Mouse (Mus musculus): ENCODE measurements around the gene Rnpep.
"Not testable (repeated sequence)": the region's sequence is repeated elsewhere in the genome, so short reads cannot be mapped to it uniquely, and the experiment has no call there.

Rnpep gene

DNA sequence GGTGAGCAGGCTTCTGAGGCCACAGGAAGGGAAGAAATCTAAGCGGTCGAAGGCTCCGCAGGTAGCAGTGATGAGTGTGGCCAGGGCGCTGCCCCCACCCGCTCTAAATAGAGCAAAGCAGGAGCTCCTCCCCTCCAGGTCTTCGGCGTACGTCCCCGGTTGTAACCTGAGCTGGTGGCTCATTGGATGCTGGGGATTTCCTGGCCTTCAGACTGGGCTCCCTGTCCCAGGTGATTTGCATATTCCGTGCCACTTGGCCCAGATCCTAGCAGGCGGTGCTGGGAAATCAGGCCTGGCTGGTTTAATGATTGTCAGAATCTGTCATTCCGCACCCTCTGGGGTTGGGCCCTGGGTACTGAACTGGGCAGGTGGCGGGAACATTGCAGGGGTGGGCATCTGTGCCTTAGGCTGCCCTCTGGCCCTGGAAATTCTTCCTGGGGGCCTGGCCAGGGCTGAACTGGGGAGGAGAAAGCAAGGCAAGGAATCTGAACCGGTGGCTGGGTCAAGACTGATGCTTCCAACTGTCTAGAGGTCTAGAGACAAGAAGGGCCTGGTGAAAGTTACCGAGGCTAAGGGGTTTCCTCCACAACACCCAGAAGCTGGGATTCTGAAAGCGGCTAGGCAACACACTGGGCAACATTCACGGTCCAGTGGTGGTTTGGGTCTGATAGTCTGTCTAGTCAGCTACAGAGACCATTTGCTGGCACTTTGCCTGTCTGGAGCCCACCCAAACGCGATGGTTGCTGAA, 25.3 kb downstream of the Rnpep start, which contains the start of gene Elf3:
Gene Elf3, minus strand, starts transcription at position 189 of the 748 bp plus-strand sequence.
- no peak for DNase-seq

DNA sequence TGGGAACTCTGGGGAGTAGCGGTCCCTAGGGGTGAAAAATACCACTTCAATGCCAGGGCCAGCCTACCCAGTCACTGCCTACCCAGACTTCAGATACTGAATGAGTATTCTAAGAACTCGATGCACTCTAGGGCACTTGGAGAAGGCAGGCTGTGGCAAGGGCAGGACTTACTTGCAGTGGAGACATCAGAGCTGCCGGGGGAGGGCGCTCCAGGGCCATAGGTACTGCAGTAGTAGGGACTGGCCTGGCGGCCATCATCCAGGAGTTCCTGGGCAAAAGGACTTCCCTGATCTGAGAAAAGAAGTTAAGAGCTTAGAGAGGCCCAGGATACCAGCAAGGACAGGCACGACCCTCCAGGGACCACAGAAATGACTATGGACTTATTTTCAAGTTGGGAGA, 27.6 kb downstream of the Rnpep start:
- no peak for DNase-seq

GRCm38 (mm10) chr1:135252854-135253253, 31.0 kb downstream of the Rnpep start:
- no peak for DNase-seq

GRCm38 (mm10) chr1:135251405-135251804, 32.5 kb downstream of the Rnpep start:
- no peak for DNase-seq

DNA sequence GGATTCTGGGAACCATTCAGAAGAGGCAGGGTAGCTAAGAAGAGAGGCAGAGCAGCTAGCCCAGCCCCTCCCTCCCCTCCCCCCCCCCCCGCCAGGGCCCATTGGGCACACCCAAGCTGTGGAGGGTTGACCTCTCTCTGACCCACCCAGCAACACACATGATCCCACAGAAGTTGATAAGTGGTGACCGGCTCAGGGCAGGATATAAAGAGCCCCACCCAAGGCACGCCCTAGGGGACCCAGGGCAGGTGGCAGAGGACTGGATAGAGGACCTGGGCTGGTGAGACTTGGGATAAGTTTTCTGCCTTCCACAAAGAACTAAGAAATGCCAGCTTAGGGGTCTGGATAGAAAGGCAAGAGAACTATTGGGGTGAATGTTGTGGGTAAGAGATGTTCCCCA, 33.2 kb downstream of the Rnpep start:
- DNase-seq, result no peak

- peak; percentile 51 for DNase-seq
Measured at GRCm38 (mm10) chr1:135248434-135248850, 35.4 kb downstream of the Rnpep start.

DNA sequence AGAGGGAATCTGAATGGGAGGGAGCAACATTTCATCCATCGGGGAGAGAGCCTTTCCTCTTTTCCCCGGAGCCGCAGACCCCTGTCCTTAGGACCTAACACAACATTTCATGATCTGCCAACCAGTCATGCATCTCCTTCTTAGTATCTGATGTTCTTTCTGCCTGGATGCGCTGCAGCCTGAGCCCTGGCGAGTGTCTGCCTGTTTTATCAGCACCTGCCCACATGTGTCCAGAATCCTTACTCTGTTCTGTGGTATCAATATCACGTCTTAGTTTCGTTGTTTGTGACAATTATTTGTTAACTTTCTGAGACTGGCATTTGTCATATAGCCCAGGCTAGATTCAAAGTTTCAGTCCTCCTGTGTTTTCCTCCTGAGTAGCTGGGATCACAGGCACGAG, 39.9 kb downstream of the Rnpep start:
- DNase-seq, result no peak

GRCm38 (mm10) chr1:135240206-135240605, 43.7 kb downstream of the Rnpep start:
- DNase-seq, result not testable (repeated sequence)

DNA sequence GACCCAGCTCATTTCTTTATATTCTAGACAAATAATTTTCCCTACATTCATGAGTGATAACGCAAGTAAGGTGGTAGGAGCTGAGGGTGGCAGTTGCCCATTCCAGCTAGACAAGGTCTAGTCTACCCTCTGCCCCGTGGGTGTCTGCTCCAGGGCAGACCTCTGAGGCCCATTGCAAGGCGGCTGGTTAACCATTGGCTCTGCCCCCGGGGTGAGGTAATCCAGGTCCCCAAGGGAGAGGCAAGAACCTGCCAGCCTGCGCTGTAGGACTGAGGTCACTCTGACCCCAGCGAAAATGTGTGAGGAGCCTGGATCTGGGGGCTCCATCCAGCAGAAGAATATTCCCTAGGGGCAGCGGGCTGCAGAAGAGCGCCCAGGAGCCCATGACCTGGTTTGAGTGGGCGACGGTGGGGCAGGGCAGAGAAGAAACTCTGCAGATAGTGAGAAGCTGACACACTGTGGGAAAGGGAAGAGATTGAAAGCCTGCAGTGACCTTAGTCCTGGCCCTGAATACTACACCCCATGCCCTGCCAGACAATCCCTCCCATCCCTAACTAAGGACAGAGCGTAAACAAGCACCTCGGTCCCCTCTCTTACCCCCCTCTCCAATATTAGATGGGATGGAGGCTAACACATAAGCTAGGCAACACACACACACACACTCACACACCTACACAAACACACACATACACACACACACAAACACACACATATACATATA, 46.6 kb downstream of the Rnpep start:
- no peak for DNase-seq

DNA sequence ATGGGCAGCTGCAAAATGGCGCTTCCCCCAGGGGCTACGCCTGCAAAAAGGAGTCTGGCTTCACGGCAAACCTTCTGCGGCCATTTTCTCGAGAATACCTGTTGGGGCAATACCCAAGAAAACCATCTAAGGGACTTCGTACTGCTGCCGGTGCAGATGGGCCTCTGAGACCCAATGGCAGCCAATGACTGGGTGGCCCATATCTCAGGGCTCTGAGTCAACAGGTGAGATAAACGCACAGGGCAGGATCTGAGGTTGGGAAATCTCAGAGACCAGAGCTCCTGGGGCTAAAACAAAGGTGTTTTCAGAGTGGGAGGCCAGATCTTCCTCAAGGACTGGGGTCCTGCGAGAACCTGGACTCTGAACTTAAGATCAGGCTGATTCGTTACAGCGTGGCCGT, 49.1 kb downstream of the Rnpep start:
- no peak for DNase-seq

DNA sequence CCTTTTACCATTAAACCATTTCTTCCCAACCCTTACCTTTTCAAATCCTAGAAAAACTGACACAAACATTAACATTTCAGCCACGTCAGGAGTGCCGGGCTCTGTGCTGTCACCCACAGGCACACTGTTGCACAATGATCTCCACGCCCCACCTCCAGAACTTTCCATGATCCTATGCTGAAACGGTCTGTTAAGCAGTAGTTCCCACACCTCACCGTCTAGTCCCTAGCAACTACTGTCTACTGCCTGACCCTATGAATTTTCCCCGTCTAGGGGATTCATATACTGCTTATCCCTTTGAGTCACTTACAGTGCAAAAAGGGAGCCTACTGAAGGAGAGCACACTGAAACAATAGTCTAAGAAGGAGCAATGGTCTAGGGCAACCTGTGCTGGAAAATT, 49.9 kb downstream of the Rnpep start:
- DNase-seq, result no peak

DNA sequence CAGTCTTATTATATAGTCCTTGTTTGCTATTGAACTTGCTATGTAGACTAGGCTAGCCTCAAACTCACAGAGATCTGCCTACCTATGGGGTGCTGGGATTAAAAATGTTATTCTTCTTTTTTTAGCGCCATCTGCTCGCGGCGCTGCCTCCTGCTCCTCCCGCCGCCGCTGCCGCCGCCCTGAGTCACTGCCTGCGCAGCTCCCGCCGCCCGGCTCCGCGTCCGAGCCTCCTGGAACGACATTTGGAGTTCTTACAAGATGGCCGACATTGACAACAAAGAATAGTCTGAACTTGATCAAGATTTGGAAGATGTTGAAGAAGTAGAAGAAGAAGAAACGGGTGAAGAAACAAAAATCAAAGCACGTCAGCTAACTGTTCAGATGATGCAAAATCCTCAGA, 52.0 kb downstream of the Rnpep start:
- DNase-seq, result not testable (repeated sequence)

DNA sequence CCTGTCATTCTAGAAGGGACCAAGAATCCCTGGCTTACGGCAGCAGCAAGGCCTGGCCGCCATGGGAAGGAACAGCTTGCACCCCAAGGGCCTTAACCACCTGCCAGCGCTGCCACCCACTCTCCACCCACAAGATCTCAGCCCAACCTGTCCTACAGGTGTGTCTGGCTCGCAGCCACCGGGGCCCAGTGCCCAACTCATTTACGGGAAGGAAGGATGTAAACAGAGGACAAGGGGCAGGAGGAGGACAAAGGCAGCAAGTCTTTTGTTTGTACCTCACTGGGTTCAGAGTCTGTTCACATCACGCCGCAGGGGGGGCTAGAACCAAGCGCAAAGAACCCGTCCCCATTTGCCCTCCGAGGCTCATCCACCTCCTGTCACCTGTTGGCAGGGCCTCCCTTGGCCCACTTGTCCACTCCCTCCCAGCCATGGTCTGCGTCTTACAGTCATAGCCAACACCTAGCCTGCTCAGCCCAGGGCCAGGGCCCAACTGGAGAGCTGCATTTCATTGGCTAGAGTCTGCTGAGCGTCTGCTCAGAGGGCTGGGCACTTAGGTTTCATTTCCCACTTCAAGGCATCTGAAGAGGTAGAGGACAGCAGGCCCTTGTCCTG, 56.4 kb downstream of the Rnpep start:
- DNase-seq, result no peak

- no peak for DNase-seq
Measured at GRCm38 (mm10) chr1:135224981-135225604, 58.8 kb downstream of the Rnpep start.

DNA sequence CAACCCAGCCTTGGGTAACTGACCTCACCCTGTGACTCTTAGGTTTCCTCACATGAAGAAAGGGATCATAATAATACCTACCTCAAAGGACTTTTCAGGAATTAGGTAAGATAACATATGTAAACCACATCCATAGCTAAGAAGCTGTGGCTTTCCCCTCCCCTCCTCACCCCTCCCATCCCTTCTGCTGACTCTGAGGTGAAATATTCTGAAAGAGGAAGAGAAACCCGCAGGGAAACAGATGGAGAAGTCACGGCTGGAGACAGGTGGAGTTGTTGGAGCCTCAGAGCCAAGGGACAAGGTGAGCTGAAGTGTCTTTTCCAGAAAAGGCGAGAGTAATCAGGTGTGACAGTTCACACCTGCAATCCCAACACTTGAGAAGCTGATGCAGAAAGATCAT, 59.7 kb downstream of the Rnpep start:
- no peak for DNase-seq

DNA sequence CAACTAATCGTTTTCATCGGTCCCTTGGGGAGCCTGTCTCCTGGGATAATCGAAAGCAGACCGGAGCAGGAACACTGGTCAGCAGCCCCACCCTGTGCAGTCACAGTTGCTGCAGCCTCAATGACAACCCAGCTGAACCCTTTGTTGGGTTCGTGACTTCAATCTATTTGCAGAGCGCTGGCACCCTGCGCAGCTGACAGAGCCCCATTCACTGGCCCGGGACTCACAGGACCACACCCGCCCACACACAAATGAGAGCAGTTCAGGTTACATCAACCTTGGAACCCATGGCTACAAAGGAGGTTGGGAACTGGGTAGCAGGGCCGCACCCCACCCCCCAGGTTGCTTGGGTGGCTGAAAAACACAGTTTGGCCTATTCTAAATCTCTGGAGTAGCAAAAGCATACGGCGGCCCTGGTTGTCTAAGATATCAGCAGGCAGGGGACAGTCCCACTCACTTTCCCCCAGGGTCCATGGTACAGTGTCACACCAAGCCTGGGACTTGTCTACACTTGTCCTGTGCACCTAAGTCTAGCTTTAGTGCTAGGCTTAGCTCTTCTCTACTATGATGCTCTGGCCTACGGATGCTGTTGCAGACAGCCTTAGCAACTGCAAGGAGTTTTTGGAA, 66.2 kb downstream of the Rnpep start:
- DNase-seq, result no peak

GRCm38 (mm10) chr1:135213772-135214640, 69.9 kb downstream of the Rnpep start:
- DNase-seq, result no peak
